Mouse (Mus musculus): ENCODE measurements around the gene Nfkb1. TPM values are rescaled to one million over a fixed set of nuclear protein-coding genes. Genes with fewer than 3 reads are reported as not detected.

Nfkb1 gene
- polyA plus RNA-seq, 1 experiment from 2014 or later, result 10.5 TPM

GRCm38 (mm10) chr3:135677064-135677463, 14.3 kb downstream of the Nfkb1 start:
- Histone ChIP-seq H3K4me1 (peaks cover 23% of the 10 kb centered on the region; the same call in 1 of the 2 replicates), H3K4me2 (replicated peaks) (no peak overlapping the region), H3K9ac (replicated peaks) (no peak overlapping the region), H3K27me3 (no peaks in the 10 kb centered on the region), H3K4me3 (no peak overlapping the region), H3K9me3 (no peaks in the 10 kb centered on the region), H3K27ac (replicated peaks) (no peak overlapping the region), H3K36me3 (no peaks in the 10 kb centered on the region)
- no peak for ATAC-seq (ENCODE audit: low FRiP score, low read depth)
- WGBS, result 87% methylated on average over 5 of the region's 5 CpGs

GRCm38 (mm10) chr3:135676364-135676763, 15.0 kb downstream of the Nfkb1 start:
- Histone ChIP-seq H3K9ac (replicated peaks) (no peak overlapping the region), H3K4me3 (no peak overlapping the region), H3K27ac (replicated peaks) (no peak overlapping the region), H3K36me3 (no peaks in the 10 kb centered on the region), H3K27me3 (no peaks in the 10 kb centered on the region), H3K9me3 (no peaks in the 10 kb centered on the region), H3K4me1 (peaks cover 23% of the 10 kb centered on the region; the same call in 1 of the 2 replicates), H3K4me2 (replicated peaks) (no peak overlapping the region)
- WGBS, result 94% methylated on average over 2 of the region's 2 CpGs
- ATAC-seq (ENCODE audit: low FRiP score, low read depth), result no peak

GRCm38 (mm10) chr3:135675480-135675879, 15.9 kb downstream of the Nfkb1 start:
- 84% methylated on average over 5 of the region's 5 CpGs for WGBS
- ATAC-seq (ENCODE audit: low FRiP score, low read depth), result no peak

GRCm38 (mm10) chr3:135674716-135675392, 16.5 kb downstream of the Nfkb1 start:
- H3K4me2 ChIP-seq (replicated peaks), result no peak overlapping the region
- H3K4me1 ChIP-seq, result peaks cover 23% of the 10 kb centered on the region; the same call in 1 of the 2 replicates
- peak; percentile 28; the same call in 1 of the 2 replicates for ATAC-seq (ENCODE audit: low FRiP score, low read depth)
- no peak overlapping the region for H3K4me3 ChIP-seq
- H3K36me3 ChIP-seq, result no peaks in the 10 kb centered on the region
- WGBS, result 66% methylated on average over 13 of the region's 13 CpGs
- no peak overlapping the region for H3K9ac ChIP-seq (replicated peaks)
- H3K27me3 ChIP-seq, result no peaks in the 10 kb centered on the region
- H3K27ac ChIP-seq (replicated peaks), result no peak overlapping the region
- no peaks in the 10 kb centered on the region for H3K9me3 ChIP-seq

More at GRCm38 (mm10) chr3:135675480-135675879, 15.9 kb downstream of the Nfkb1 start:
- Histone ChIP-seq H3K27me3 (no peaks in the 10 kb centered on the region), H3K4me3 (no peak overlapping the region), H3K4me1 (peaks cover 23% of the 10 kb centered on the region; the same call in 1 of the 2 replicates), H3K9me3 (no peaks in the 10 kb centered on the region), H3K36me3 (no peaks in the 10 kb centered on the region), H3K27ac (replicated peaks) (no peak overlapping the region), H3K9ac (replicated peaks) (no peak overlapping the region), H3K4me2 (replicated peaks) (no peak overlapping the region)

DNA sequence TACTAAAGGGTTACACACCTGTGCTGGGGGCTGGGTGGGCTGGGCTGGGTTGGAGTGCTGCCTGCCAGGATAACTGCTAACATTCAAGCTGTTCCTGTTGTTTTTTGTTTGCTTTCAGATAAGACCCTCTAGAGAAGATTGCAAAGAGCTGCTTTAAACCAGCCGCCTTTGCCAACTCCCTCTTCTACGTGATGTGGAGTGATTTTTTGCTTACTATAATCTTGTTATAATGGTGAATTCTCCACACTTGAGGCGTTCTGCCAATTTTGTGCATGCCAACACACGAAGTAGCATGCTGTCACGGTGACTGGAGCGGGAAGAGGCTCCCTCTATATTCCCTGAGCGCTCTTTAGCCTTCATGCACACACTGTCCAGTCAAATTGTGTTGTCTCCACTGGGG, 17.7 kb downstream of the Nfkb1 start:
- H3K4me2 ChIP-seq (replicated peaks), result no peak overlapping the region
- WGBS, result 40% methylated on average over 7 of the region's 7 CpGs
- 0 out of 2 replicates have a peak, but pooled peaks cover 3% of the 10 kb centered on the region for H3K36me3 ChIP-seq
- no peak overlapping the region for H3K9ac ChIP-seq (replicated peaks)
- H3K4me3 ChIP-seq, result no peak overlapping the region
- 0 out of 2 replicates have a peak, but pooled peaks cover 3% of the 10 kb centered on the region for H3K9me3 ChIP-seq
- ATAC-seq (ENCODE audit: low FRiP score, low read depth), result no peak
- peaks cover 23% of the 10 kb centered on the region; the same call in 1 of the 2 replicates for H3K4me1 ChIP-seq
- no peak overlapping the region for H3K27ac ChIP-seq (replicated peaks)
- H3K27me3 ChIP-seq, result no peaks in the 10 kb centered on the region

DNA sequence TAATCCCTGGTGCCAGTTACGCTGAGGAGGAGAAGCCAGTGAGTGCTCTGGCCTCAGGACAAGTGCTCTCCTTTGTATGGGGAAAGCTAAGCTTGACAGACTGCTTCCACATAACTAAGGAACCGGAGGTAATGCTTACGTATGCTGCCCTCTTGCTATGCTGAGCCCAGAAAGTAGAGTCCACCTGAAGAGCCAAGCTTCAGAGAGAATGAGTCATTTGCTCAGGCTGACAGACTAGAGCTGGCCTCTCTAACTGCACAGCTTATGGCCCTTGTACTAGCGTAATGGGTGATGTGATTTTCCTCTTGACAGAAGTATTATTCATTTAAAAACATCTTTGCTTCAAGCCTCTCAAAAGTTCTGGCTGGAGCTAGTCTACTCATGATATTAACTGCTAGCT, 18.3 kb downstream of the Nfkb1 start:
- H3K27me3 ChIP-seq, result no peaks in the 10 kb centered on the region
- no peak for ATAC-seq (ENCODE audit: low FRiP score, low read depth)
- peaks cover 23% of the 10 kb centered on the region; the same call in 1 of the 2 replicates for H3K4me1 ChIP-seq
- 0 out of 2 replicates have a peak, but pooled peaks cover 3% of the 10 kb centered on the region for H3K9me3 ChIP-seq
- H3K9ac ChIP-seq (replicated peaks), result no peak overlapping the region
- H3K36me3 ChIP-seq, result 0 out of 2 replicates have a peak, but pooled peaks cover 3% of the 10 kb centered on the region
- H3K27ac ChIP-seq (replicated peaks), result no peak overlapping the region
- H3K4me2 ChIP-seq (replicated peaks), result no peak overlapping the region
- H3K4me3 ChIP-seq, result no peak overlapping the region
- WGBS, result 83% methylated on average over 4 of the region's 4 CpGs

DNA sequence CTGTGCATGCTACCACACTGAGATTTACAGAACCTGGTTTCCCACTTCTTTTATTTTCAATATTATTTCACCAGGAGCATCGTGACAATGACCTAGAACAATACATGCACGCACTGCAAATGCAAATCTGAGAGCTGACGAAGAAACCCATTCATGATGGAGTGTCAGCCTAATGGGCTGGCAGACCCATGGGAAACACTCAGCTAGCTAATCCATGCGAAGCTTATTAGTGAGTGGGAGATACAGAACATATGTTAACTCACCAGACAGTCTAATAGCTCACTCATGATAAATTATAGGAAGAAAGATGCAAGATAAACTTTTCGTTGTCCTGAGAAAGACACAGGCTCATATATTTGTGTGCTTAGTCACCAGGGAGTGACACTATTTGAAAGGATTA, 19.2 kb downstream of the Nfkb1 start:
- peak; percentile 36 for ATAC-seq (ENCODE audit: low FRiP score, low read depth)
- Histone ChIP-seq H3K9ac (replicated peaks) (no peak overlapping the region), H3K9me3 (0 out of 2 replicates have a peak, but pooled peaks cover 3% of the 10 kb centered on the region), H3K36me3 (0 out of 2 replicates have a peak, but pooled peaks cover 3% of the 10 kb centered on the region), H3K4me2 (replicated peaks) (no peak overlapping the region), H3K27ac (replicated peaks) (no peak overlapping the region), H3K4me3 (no peak overlapping the region), H3K4me1 (peaks cover 23% of the 10 kb centered on the region; the same call in 1 of the 2 replicates), H3K27me3 (no peaks in the 10 kb centered on the region)
- 61% methylated on average over 5 of the region's 5 CpGs for WGBS

DNA sequence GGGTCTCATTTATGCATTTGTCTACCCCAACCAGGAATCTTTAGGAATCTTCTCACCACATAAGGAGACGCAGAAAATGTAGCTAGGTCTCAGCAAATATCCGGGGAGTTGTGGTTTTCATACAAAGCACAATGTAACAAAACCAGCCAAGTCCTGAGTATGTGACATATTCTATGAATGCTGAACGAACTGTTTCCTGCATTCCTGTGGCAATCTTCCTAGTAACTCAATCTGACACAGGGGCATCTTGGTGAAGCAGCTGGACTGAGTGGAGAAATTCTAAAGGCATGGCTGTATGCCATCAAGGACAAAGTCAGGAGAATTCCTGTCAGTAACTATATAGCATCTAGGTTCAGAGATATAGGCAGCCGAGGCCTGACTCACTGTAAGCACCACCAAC, 20.5 kb downstream of the Nfkb1 start:
- no peak overlapping the region for H3K4me2 ChIP-seq (replicated peaks)
- no peak overlapping the region for H3K4me3 ChIP-seq

GRCm38 (mm10) chr3:135667084-135667483, 24.3 kb downstream of the Nfkb1 start:
- no peak for ATAC-seq (ENCODE audit: low FRiP score, low read depth)

More for the DNA sequence above, 20.5 kb downstream of the Nfkb1 start:
- H3K9ac ChIP-seq (replicated peaks), result no peak overlapping the region
- no peak for ATAC-seq (ENCODE audit: low FRiP score, low read depth)
- H3K4me1 ChIP-seq, result peaks cover 23% of the 10 kb centered on the region; the same call in 1 of the 2 replicates
- H3K27ac ChIP-seq (replicated peaks), result no peak overlapping the region
- no peaks in the 10 kb centered on the region for H3K27me3 ChIP-seq
- WGBS, result 84% methylated on average over 4 of the region's 4 CpGs
- H3K9me3 ChIP-seq, result 0 out of 2 replicates have a peak, but pooled peaks cover 3% of the 10 kb centered on the region
- H3K36me3 ChIP-seq, result 0 out of 2 replicates have a peak, but pooled peaks cover 5% of the 10 kb centered on the region

GRCm38 (mm10) chr3:135665777-135666259, 25.5 kb downstream of the Nfkb1 start:
- WGBS, result 90% methylated on average over 6 of the region's 6 CpGs
- peak; percentile 44; the same call in 1 of the 2 replicates for ATAC-seq (ENCODE audit: low FRiP score, low read depth)
- no peaks in the 10 kb centered on the region for H3K27me3 ChIP-seq
- H3K27ac ChIP-seq (replicated peaks), result no peak overlapping the region
- no peak overlapping the region for H3K4me3 ChIP-seq
- H3K4me2 ChIP-seq (replicated peaks), result no peak overlapping the region
- 0 out of 2 replicates have a peak, but pooled peaks cover 3% of the 10 kb centered on the region for H3K9me3 ChIP-seq
- no peak overlapping the region for H3K9ac ChIP-seq (replicated peaks)
- peaks cover 3% of the 10 kb centered on the region; the same call in 1 of the 2 replicates for H3K4me1 ChIP-seq
- H3K36me3 ChIP-seq, result peaks cover 11% of the 10 kb centered on the region; the same call in 1 of the 2 replicates

More at GRCm38 (mm10) chr3:135667084-135667483, 24.3 kb downstream of the Nfkb1 start:
- no peak overlapping the region for H3K4me3 ChIP-seq
- no peak overlapping the region for H3K9ac ChIP-seq (replicated peaks)
- H3K27ac ChIP-seq (replicated peaks), result no peak overlapping the region
- 94% methylated on average over 3 of the region's 3 CpGs for WGBS
- H3K27me3 ChIP-seq, result no peaks in the 10 kb centered on the region
- peaks cover 8% of the 10 kb centered on the region; the same call in 1 of the 2 replicates for H3K36me3 ChIP-seq
- H3K9me3 ChIP-seq, result 0 out of 2 replicates have a peak, but pooled peaks cover 3% of the 10 kb centered on the region
- H3K4me2 ChIP-seq (replicated peaks), result no peak overlapping the region
- peaks cover 3% of the 10 kb centered on the region; the same call in 1 of the 2 replicates for H3K4me1 ChIP-seq

GRCm38 (mm10) chr3:135662139-135662864, 29.0 kb downstream of the Nfkb1 start:
- ATAC-seq (ENCODE audit: low FRiP score, low read depth), result no peak
- WGBS, result 83% methylated on average over 15 of the region's 15 CpGs
- Histone ChIP-seq H3K27me3 (no peaks in the 10 kb centered on the region), H3K9me3 (no peaks in the 10 kb centered on the region), H3K9ac (replicated peaks) (no peak overlapping the region), H3K4me1 (peaks cover 3% of the 10 kb centered on the region; the same call in 1 of the 2 replicates), H3K36me3 (peaks cover 8% of the 10 kb centered on the region; the same call in 1 of the 2 replicates), H3K27ac (replicated peaks) (no peak overlapping the region), H3K4me3 (no peak overlapping the region), H3K4me2 (replicated peaks) (no peak overlapping the region)

All from midbrain, embryonic 12.5 days (tissue).